Mouse (Mus musculus): ENCODE results near the gene Gm13199.

Gm13199 gene

GRCm38 (mm10) chr2:5822449-5822848, 40.3 kb downstream of the Gm13199 start:
- ATAC-seq (ENCODE audit: low TSS enrichment) = no peak

- ATAC-seq (ENCODE audit: low TSS enrichment) = no peak
Measured at GRCm38 (mm10) chr2:5821264-5821663, 41.5 kb downstream of the Gm13199 start.

Measured in frontal cortex, adult (tissue).